Mouse (Mus musculus): Measurements from ENCODE around the gene Vamp2.

The Vamp2 gene

DNA sequence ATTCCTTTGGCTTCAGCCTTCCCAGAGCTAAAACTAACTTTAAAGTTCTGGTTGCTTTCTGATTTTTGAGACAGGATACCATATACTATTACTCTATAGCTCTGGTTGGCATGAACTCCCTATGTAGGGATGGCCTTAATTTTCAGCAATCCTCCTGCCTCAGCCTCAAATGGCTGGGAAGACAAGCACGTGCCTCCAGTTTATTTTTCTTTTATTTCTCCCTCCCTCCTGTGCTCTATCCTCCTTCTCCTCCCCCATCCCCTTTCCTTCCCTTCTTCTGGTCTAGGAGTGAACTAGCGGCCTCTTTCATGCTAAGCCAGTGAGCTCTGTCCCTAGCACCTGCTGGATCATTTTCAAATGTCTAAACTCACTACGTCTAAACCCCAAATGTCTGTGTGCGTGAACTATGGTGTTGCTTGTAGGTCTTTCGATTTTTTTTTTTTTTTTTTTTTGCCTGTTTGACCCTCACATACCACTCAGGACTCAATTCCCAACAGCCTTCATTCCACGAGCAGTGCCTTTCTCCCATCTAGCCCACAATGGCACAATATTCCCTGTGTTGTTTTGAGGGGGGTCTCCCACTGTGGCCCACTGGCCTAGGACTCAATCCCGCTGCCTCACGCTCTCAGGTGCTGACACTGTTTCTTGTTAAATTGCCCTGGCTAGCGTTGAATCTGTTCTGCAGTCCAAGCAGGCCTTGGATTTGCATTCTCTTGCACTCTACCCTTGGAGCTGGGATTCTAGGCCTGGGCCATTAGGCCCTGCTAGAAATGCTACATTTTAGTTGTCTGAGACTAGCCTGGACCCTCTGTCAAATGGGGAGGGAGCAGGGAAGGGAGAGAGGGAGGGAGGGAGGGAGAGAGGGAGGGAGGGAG, 23.8 kb upstream of the Vamp2 start:
- no peak for DNase-seq (ENCODE audit: low spot score in 2 of 2)

DNA sequence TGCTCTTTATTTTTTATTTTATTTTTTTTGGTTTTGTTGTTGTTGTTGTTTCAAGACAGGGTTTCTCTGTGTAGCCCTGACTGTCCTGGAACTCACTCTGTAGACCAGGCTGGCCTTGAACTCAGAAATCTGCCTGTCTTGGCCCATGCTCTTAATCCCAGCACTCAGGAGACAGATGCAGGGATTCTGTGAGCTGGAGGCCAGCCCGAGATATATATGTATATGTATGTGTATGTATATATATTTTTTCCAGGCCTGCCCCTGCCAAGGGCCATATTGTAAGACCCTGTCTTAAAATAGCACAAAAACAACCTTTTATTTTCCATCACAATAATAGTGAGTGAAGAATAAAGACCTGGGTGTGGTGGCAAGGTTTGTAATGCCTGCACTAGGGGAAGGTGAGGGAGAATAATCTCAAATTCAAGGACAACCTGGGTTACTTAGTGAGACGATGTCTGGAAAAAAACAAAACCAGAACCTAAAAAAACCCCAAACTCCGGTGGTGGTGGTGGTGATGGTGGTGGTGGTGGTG, 22.8 kb upstream of the Vamp2 start:
- no peak for DNase-seq (ENCODE audit: low spot score in 2 of 2)

GRCm38 (mm10) chr11:69066163-69066861, 22.0 kb upstream of the Vamp2 start:
- peak in 1 of 2 experiments; percentile 67 for DNase-seq (ENCODE audit: low spot score in 2 of 2)

DNA sequence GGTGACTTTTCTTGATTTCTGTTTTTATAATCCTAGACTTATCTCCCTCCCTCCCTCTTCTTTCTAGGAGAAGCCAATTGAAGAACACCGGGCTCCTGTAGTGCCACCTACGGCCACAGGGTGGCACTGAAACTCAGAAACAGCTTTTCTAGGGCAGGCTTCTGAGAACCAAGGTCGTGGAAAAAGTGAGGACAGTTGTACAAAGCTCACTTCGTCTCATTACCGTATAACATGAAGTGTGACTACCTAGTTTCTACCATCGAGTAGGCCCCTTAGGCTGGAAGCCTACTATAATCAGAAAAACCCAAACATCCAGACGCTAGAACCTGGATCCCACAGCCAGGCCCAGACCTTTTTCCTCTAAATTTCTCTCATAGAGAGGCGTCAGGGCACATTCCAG, 21.3 kb upstream of the Vamp2 start:
- peak in 1 of 2 experiments; percentile 93 for DNase-seq (ENCODE audit: low spot score in 2 of 2)

DNA sequence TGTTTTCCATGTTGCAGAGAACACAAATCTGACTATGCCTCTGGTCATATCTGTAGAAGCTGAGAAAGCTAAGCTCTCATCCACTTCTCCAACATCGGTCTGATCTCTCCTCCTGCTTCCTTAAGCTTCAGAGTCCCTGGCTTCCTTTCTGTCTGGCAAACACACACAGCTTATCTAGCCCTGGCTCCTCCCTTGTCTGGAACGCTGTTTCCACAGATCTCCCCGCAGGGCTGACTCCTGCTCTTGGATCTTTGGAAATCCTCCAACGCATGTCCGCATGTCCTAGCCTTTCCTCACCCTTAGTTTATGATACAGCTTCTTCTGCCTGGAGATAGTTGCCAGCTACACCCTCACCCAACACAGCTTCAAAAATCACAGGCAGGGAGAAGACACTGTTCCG, 20.7 kb upstream of the Vamp2 start:
- no peak for DNase-seq (ENCODE audit: low spot score in 2 of 2)

GRCm38 (mm10) chr11:69070093-69070492, 18.2 kb upstream of the Vamp2 start:
- no peak for DNase-seq (ENCODE audit: low spot score in 2 of 2)

DNA sequence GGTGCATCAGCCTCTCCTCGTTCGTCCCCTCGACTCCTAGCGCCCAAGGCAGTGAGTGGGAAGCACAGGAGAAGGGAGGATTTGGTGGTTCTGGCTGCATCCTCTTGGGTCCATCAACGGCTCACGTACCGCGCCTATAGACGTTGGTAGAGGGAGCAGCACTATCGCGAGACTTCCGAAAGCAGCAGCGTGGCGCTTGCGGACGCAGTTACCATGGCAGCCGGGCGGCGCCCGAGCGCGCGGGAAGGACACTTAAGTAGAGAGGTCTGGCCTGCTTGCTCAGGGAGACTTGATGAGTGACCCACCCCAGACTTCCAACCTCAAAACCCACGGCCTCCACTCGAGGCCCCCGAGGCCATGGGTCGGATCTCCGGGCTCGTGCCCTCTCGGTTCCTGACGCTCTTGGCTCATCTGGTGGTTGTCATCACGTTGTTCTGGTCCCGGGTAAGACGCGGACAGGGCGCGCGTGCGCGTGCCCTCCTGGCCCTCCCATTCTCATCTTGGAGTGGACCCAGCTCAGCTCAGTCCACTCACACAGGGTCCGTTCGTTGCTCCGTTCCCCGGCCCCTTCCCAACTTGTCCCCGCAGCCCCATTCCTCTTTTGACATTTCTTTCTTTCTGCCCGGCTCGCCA, 17.6 kb upstream of the Vamp2 start, which contains the start of gene Tmem107:
Gene Tmem107, plus strand, starts transcription at position 217 of the 633 bp plus-strand sequence.
- DNase-seq (ENCODE audit: low spot score in 2 of 2): peak; percentile 87 to 95

GRCm38 (mm10) chr11:69071262-69071661, 17.0 kb upstream of the Vamp2 start:
- no peak for DNase-seq (ENCODE audit: low spot score in 2 of 2)

DNA sequence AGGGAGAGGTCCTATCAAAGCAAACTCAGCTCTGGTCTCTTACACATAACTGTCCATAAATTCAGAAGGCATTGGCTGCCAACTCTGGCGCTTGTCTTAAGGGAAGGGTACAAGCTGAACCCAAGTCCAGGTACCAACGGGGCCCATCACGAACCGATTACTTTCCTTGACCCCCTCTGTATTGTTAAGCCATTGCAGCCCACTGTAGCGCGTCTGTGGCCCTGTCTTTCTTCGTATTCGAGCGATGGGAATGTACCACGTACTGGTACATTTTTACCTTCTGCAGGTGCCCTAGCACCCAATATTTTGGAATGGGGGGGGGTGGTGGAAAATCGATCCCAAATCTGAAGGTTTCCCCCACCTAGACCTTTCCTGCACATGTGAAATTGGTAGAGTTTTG, 16.1 kb upstream of the Vamp2 start:
- DNase-seq (ENCODE audit: low spot score in 2 of 2): no peak

DNA sequence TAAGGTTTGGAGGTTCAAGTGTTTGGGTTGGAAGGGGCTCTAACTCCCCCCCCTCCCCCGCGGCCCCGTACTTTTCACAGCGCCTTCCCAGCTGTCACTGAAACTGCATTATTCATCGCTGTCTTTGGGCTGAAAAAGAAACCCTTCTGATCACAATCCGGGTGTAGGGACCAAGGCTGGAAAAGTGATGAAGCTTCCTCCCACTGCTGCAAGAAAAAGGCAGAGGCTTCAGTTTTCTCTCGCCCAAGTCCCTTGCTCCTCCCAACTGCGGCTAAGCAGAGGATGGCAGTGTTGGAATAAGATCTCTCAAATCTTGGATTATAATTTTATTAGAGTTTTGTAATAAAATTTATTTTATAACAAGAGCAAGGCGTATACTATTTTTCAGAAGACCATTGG, 15.6 kb upstream of the Vamp2 start:
- DNase-seq (ENCODE audit: low spot score in 2 of 2): peak in 1 of 2 experiments; percentile 21

GRCm38 (mm10) chr11:69073065-69073888, 15.0 kb upstream of the Vamp2 start:
- peak in 1 of 2 experiments; percentile 93 for DNase-seq (ENCODE audit: low spot score in 2 of 2)

GRCm38 (mm10) chr11:69073951-69074775, 14.1 kb upstream of the Vamp2 start:
- DNase-seq (ENCODE audit: low spot score in 2 of 2): no peak

DNA sequence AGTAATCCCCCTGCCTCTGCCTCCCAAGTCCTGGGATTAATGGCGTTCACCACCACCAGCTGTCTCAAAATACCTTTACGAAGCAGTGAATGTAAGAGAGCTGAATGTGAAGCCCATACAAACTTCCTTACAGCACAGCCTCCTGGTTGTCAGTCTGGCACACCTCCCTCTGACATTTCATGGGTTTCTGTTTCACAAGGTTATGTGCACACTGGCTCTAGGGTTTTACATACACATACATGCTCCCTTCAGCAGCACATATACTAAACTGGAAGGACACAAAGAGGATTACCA, 13.6 kb upstream of the Vamp2 start:
- DNase-seq (ENCODE audit: low spot score in 2 of 2): no peak

DNA sequence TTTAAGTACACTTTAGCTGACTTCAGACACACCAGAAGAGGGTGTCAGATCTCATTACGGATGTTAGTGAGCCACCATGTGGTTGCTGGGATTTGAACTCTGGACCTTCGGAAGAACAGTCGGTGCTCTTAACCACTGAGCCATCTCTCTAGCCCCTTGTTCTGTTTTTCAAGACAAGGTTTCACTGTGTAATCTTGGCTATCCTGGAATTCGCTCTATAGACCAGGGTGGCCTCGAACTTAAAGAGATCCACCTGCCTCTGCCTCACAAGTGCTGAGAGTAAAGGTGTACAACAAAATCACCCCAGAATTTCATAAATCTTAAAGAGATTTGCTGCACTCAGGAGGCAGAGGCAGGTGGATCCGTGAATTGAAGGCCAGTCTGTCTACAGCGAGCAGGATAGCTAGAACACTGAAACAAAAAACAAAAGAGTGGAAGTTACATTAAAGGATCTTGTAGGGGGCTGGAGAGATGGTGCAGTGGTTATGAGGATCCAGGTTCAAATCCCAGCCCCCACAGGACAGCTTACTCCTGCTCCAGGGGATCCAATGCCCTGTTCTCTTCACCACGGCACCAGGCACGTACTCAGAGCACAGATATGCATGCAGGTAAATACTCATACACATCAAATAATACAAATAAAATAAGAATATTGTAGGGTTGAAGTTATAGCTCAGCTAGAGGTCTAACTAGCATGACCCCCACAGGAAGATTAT, 12.4 kb upstream of the Vamp2 start:
- no peak for DNase-seq (ENCODE audit: low spot score in 2 of 2)

GRCm38 (mm10) chr11:69076572-69076971, 11.7 kb upstream of the Vamp2 start:
- DNase-seq (ENCODE audit: low spot score in 2 of 2): no peak

GRCm38 (mm10) chr11:69077316-69077715, 11.0 kb upstream of the Vamp2 start:
- DNase-seq (ENCODE audit: low spot score in 2 of 2): no peak

DNA sequence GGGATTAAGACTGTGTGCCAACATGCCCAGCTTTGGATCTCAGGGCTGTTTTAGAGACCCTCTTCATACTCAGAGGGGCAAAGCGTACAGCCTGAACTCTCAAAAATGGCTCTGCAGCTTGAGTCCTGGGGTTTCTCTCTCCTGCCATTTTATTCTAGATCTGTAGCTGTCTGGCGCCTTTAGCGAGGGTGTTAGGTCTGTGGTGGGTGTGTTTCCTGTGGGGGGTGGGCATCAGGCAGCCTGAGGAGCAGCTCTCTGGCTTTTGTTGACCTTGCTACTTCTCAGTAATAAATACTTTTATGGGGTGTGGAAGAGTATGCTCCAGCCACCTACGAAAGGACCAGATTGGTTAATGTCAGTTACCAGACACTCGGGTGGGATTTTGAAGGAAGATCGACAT, 10.2 kb upstream of the Vamp2 start:
- no peak for DNase-seq (ENCODE audit: low spot score in 2 of 2)

DNA sequence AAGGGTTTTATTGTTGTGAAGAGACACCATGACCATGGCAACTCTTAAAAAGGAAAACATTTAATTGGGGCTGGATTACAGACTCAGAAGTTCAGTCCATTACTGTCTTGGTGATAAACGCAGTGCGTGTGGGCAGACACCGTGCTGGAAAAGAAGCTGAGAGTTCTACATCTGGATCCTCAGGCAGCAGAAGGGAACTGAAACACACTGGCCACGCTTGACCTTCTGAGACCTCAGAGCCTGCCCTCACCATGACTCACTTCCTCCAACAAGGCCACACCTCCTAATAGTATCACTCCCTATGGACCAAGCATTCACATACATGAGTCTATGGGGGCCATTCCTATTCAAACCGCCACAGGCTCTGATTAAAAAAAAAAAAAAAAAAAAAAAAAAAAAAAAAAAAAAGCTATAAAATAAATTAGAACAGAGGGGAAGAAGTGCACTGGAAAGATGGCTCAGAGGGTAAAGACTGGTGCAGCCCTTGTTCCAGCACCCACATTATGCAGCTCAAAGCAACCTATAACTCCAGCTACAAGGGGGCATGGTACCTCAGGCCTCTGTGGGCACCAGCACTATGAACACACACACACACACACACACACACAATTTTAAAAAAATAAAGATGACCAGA, 9.4 kb upstream of the Vamp2 start:
- DNase-seq (ENCODE audit: low spot score in 2 of 2): no peak

- no peak for DNase-seq (ENCODE audit: low spot score in 2 of 2)
Observed at GRCm38 (mm10) chr11:69080102-69080854, 8.0 kb upstream of the Vamp2 start.
